Mouse (Mus musculus): ENCODE data around the gene Cenpm.

DNA sequence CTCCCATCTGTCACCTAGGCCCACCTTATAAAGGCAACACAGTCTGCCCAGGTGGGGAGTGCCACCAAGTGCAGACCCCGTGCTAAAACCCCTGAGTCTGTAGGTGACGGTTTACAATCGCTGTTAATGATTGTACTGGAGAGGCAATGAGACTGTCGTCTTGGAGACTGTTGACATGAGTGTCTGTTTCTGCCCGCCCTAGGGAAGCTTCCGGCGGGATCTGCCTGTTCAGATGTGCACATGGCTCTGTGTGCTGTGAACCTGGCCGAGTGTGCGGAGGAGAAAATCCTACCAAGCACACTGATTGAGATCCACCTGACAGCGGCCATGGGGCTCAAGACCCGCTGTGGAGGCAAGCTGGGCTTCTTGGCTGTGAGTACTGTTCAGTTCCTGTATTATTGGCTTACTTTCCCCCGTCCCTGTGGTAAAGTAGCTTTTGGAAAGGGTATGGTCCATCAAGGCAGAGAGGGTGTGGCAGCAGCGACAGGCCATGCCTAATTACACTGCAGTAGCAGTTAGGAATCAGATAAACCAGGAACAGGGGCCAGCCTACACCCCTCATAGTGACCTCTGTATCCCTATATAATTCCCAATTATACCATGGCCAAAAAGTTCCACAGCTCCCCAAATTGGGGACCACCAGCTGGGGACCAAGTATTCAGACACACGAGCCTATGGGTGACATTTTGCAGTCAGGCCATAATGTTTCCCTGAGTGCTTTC is 59.3 kb downstream of the Cenpm start:
- TF ChIP-seq CTCF (IDR thresholded peaks at IDR 0.05; ENCODE audit: low read depth, low read length) (no peak), EP300 (IDR thresholded peaks at IDR 0.05; ENCODE audit: insufficient read depth, low read depth, low read length) (no peak)

Measured in ES-Bruce4 (cell line).